Mouse (Mus musculus): ENCODE results near the gene Srcap.

GRCm38 (mm10) chr7:127561340-127561858, 49.6 kb downstream of the Srcap start, which contains the start of gene Tmem265:
- TF ChIP-seq EP300 (IDR thresholded peaks at IDR 0.05; ENCODE audit: low read depth), result no peak
- TF ChIP-seq CTCF (IDR thresholded peaks at IDR 0.05; ENCODE audit: low read depth), result no peak
